Mouse (Mus musculus): ENCODE data around the gene Imp3. TPM values are rescaled to one million over a fixed set of nuclear protein-coding genes. Genes with fewer than 3 reads are reported as not detected.
"Not testable (repeated sequence)": the region's sequence is repeated elsewhere in the genome, so short reads cannot be mapped to it uniquely, and the experiment has no call there.

The Imp3 gene
- polyA plus RNA-seq, 1 experiment from 2014 or later: 68.7 TPM

- no peaks in the 10 kb centered on the region for H3K9me3 ChIP-seq (replicated peaks; ENCODE audit: control insufficient read depth, low read length)
- peak overlapping the region; percentile 90 for H3K4me2 ChIP-seq (ENCODE audit: low read depth, low read length)
- H3K27ac ChIP-seq (ENCODE audit: low read length): peak overlapping the region; percentile 93
- peak overlapping the region; percentile 91 for H3K4me3 ChIP-seq (ENCODE audit: low read length)
- peaks cover 9% of the 10 kb centered on the region for H3K4me1 ChIP-seq (ENCODE audit: control insufficient read depth, insufficient read depth, low read length)
- H3K27me3 ChIP-seq (ENCODE audit: control insufficient read depth, insufficient read depth, low read length): no peaks in the 10 kb centered on the region
- WGBS: under 1% methylated on average over 7 of the region's 7 CpGs
- H3K36me3 ChIP-seq (ENCODE audit: control insufficient read depth, insufficient read depth): no peaks in the 10 kb centered on the region
- no peak for ATAC-seq (replicated peaks; ENCODE audit: extremely low read depth, insufficient read depth, low FRiP score)
- H3K9ac ChIP-seq (ENCODE audit: low read length): peak overlapping the region; percentile 91
Observed at GRCm38 (mm10) chr9:56938374-56938773, 1.1 kb downstream of the Imp3 start.

- not testable (repeated sequence) for H3K27me3 ChIP-seq (ENCODE audit: control insufficient read depth, insufficient read depth, low read length); H3K27ac ChIP-seq (ENCODE audit: low read length); H3K36me3 ChIP-seq (ENCODE audit: control insufficient read depth, insufficient read depth); H3K4me3 ChIP-seq (ENCODE audit: low read length); H3K9ac ChIP-seq (ENCODE audit: low read length); ATAC-seq (replicated peaks; ENCODE audit: extremely low read depth, insufficient read depth, low FRiP score); H3K9me3 ChIP-seq (replicated peaks; ENCODE audit: control insufficient read depth, low read length); H3K4me2 ChIP-seq (ENCODE audit: low read depth, low read length)
- peaks cover 11% of the 10 kb centered on the region for H3K4me1 ChIP-seq (ENCODE audit: control insufficient read depth, insufficient read depth, low read length)
- WGBS: 28% methylated on average over 3 of the region's 3 CpGs
Observed at GRCm38 (mm10) chr9:56947481-56947880, 10.2 kb downstream of the Imp3 start.

GRCm38 (mm10) chr9:56948699-56949098 is 11.4 kb downstream of the Imp3 start:
- WGBS: 69% methylated on average over 5 of the region's 5 CpGs
- not testable (repeated sequence) for H3K4me3 ChIP-seq (ENCODE audit: low read length); H3K4me2 ChIP-seq (ENCODE audit: low read depth, low read length); H3K36me3 ChIP-seq (ENCODE audit: control insufficient read depth, insufficient read depth); H3K9me3 ChIP-seq (replicated peaks; ENCODE audit: control insufficient read depth, low read length); ATAC-seq (replicated peaks; ENCODE audit: extremely low read depth, insufficient read depth, low FRiP score); H3K27ac ChIP-seq (ENCODE audit: low read length); H3K27me3 ChIP-seq (ENCODE audit: control insufficient read depth, insufficient read depth, low read length); H3K9ac ChIP-seq (ENCODE audit: low read length)
- peaks cover 11% of the 10 kb centered on the region for H3K4me1 ChIP-seq (ENCODE audit: control insufficient read depth, insufficient read depth, low read length)

- H3K9me3 ChIP-seq (replicated peaks; ENCODE audit: control insufficient read depth, low read length): no peaks in the 10 kb centered on the region
- H3K4me3 ChIP-seq (ENCODE audit: low read length): peak overlapping the region; percentile 44
- no peak overlapping the region for H3K27ac ChIP-seq (ENCODE audit: low read length)
- 18% methylated on average over 13 of the region's 13 CpGs for WGBS
- peak overlapping the region; percentile 66 for H3K9ac ChIP-seq (ENCODE audit: low read length)
- peaks cover 11% of the 10 kb centered on the region for H3K4me1 ChIP-seq (ENCODE audit: control insufficient read depth, insufficient read depth, low read length)
- no peaks in the 10 kb centered on the region for H3K27me3 ChIP-seq (ENCODE audit: control insufficient read depth, insufficient read depth, low read length)
- no peak for ATAC-seq (replicated peaks; ENCODE audit: extremely low read depth, insufficient read depth, low FRiP score)
- no peaks in the 10 kb centered on the region for H3K36me3 ChIP-seq (ENCODE audit: control insufficient read depth, insufficient read depth)
- peak overlapping the region; percentile 69 for H3K4me2 ChIP-seq (ENCODE audit: low read depth, low read length)
Observed at GRCm38 (mm10) chr9:56949767-56950166, 12.5 kb downstream of the Imp3 start.

- ATAC-seq (replicated peaks; ENCODE audit: extremely low read depth, insufficient read depth, low FRiP score): peak; percentile 100
- under 1% methylated on average over 50 of the region's 50 CpGs for WGBS
- Histone ChIP-seq H3K36me3 (ENCODE audit: control insufficient read depth, insufficient read depth) (peaks cover under 1% of the 10 kb centered on the region; the same call in 1 of the 2 replicates), H3K4me3 (ENCODE audit: low read length) (peak within 1 kb of the TSS; percentile 80), H3K9me3 (replicated peaks; ENCODE audit: control insufficient read depth, low read length) (no peaks in the 10 kb centered on the region), H3K27me3 (ENCODE audit: control insufficient read depth, insufficient read depth, low read length) (no peaks in the 10 kb centered on the region), H3K4me2 (ENCODE audit: low read depth, low read length) (peak within 1 kb of the TSS; percentile 76), H3K4me1 (ENCODE audit: control insufficient read depth, insufficient read depth, low read length) (peaks cover 11% of the 10 kb centered on the region), H3K27ac (ENCODE audit: low read length) (peak within 1 kb of the TSS; percentile 96), H3K9ac (ENCODE audit: low read length) (peak within 1 kb of the TSS; percentile 88)
Observed at GRCm38 (mm10) chr9:56950414-56951400, 13.4 kb downstream of the Imp3 start, which contains the start of gene Snupn. Snupn (plus strand) TSS chr9:56950878.

GRCm38 (mm10) chr9:56953562-56953961 is 16.3 kb downstream of the Imp3 start:
- no peaks in the 10 kb centered on the region for H3K9me3 ChIP-seq (replicated peaks; ENCODE audit: control insufficient read depth, low read length)
- H3K27ac ChIP-seq (ENCODE audit: low read length): no peak overlapping the region
- H3K27me3 ChIP-seq (ENCODE audit: control insufficient read depth, insufficient read depth, low read length): no peaks in the 10 kb centered on the region
- no peak overlapping the region for H3K4me3 ChIP-seq (ENCODE audit: low read length)
- H3K9ac ChIP-seq (ENCODE audit: low read length): no peak overlapping the region
- H3K36me3 ChIP-seq (ENCODE audit: control insufficient read depth, insufficient read depth): peaks cover 3% of the 10 kb centered on the region; the same call in 1 of the 2 replicates
- 97% methylated on average over 1 of the region's 1 CpGs for WGBS
- H3K4me1 ChIP-seq (ENCODE audit: control insufficient read depth, insufficient read depth, low read length): peaks cover 11% of the 10 kb centered on the region
- no peak for ATAC-seq (replicated peaks; ENCODE audit: extremely low read depth, insufficient read depth, low FRiP score)
- H3K4me2 ChIP-seq (ENCODE audit: low read depth, low read length): no peak overlapping the region

GRCm38 (mm10) chr9:56956966-56957675 is 19.8 kb downstream of the Imp3 start:
- Histone ChIP-seq H3K9me3 (replicated peaks; ENCODE audit: control insufficient read depth, low read length) (peaks cover 3% of the 10 kb centered on the region; the same call in 1 of the 2 replicates), H3K4me1 (ENCODE audit: control insufficient read depth, insufficient read depth, low read length) (no peaks in the 10 kb centered on the region), H3K4me3 (ENCODE audit: low read length) (no peak overlapping the region), H3K9ac (ENCODE audit: low read length) (no peak overlapping the region), H3K36me3 (ENCODE audit: control insufficient read depth, insufficient read depth) (peaks cover 10% of the 10 kb centered on the region), H3K4me2 (ENCODE audit: low read depth, low read length) (no peak overlapping the region), H3K27ac (ENCODE audit: low read length) (no peak overlapping the region), H3K27me3 (ENCODE audit: control insufficient read depth, insufficient read depth, low read length) (no peaks in the 10 kb centered on the region)
- no peak for ATAC-seq (replicated peaks; ENCODE audit: extremely low read depth, insufficient read depth, low FRiP score)
- 70% methylated on average over 7 of the region's 7 CpGs for WGBS

GRCm38 (mm10) chr9:56958689-56959088 is 21.4 kb downstream of the Imp3 start:
- ATAC-seq (replicated peaks; ENCODE audit: extremely low read depth, insufficient read depth, low FRiP score): no peak
- Histone ChIP-seq H3K36me3 (ENCODE audit: control insufficient read depth, insufficient read depth) (peaks cover 17% of the 10 kb centered on the region), H3K9me3 (replicated peaks; ENCODE audit: control insufficient read depth, low read length) (peaks cover 3% of the 10 kb centered on the region; the same call in 1 of the 2 replicates), H3K4me3 (ENCODE audit: low read length) (no peak overlapping the region), H3K4me2 (ENCODE audit: low read depth, low read length) (no peak overlapping the region), H3K4me1 (ENCODE audit: control insufficient read depth, insufficient read depth, low read length) (no peaks in the 10 kb centered on the region), H3K27ac (ENCODE audit: low read length) (no peak overlapping the region), H3K27me3 (ENCODE audit: control insufficient read depth, insufficient read depth, low read length) (no peaks in the 10 kb centered on the region), H3K9ac (ENCODE audit: low read length) (no peak overlapping the region)
- 86% methylated on average over 2 of the region's 2 CpGs for WGBS

Measured in heart, embryonic 16.5 days (tissue).